Mouse (Mus musculus): ENCODE data around the gene Gm20479. TPM values are rescaled to one million over a fixed set of nuclear protein-coding genes. Genes with fewer than 3 reads are reported as not detected.

Gm20479 gene
- total and polyA plus RNA-seq, 3 experiments: 1.2 TPM; not detected in 2

GRCm38 (mm10) chr7:27326101-27326880 lies 30.9 kb downstream of the Gm20479 start:
- Histone ChIP-seq H3K4me1 (ENCODE audit: insufficient read depth, low read depth, low read length) (peaks cover 34% of the 10 kb centered on the region), H3K27me3 (ENCODE audit: insufficient read depth, low read length) (peaks cover 63% of the 10 kb centered on the region), H3K4me3 (ENCODE audit: low read depth, low read length) (no peak overlapping the region), H3K9me3 (replicated peaks) (no peaks in the 10 kb centered on the region), H3K36me3 (replicated peaks) (no peaks in the 10 kb centered on the region)
- ATAC-seq (ENCODE audit: extremely low read depth, insufficient number of reproducible peaks, low FRiP score, poor library complexity, severe bottlenecking) (no peak), DNase-seq (ENCODE audit: low spot score) (no peak)
- TF ChIP-seq GATA2 (IDR thresholded peaks at IDR 0.05; ENCODE audit: borderline replicate concordance, low read depth, low read length) (no peak), CTCF (IDR thresholded peaks at IDR 0.05; ENCODE audit: low read depth, low read length) (no peak), POLR2AphosphoS5 (IDR thresholded peaks at IDR 0.05; ENCODE audit: insufficient replicate concordance, low read depth, low read length) (no peak), TAL1 (conservative IDR thresholded peaks at IDR 0.05; ENCODE audit: low read depth, low read length) (no peak), GATA1 (IDR thresholded peaks at IDR 0.05; ENCODE audit: borderline replicate concordance, low read length) (no peak)

- ATAC-seq (ENCODE audit: extremely low read depth, insufficient number of reproducible peaks, low FRiP score, poor library complexity, severe bottlenecking): no peak
- no peak for TF ChIP-seq GATA2 (IDR thresholded peaks at IDR 0.05; ENCODE audit: borderline replicate concordance, low read depth, low read length)
- no peak for TF ChIP-seq POLR2AphosphoS5 (IDR thresholded peaks at IDR 0.05; ENCODE audit: insufficient replicate concordance, low read depth, low read length)
- no peak for TF ChIP-seq CTCF (IDR thresholded peaks at IDR 0.05; ENCODE audit: low read depth, low read length)
- no peak for TF ChIP-seq GATA1 (IDR thresholded peaks at IDR 0.05; ENCODE audit: borderline replicate concordance, low read length)
- TF ChIP-seq TAL1 (conservative IDR thresholded peaks at IDR 0.05; ENCODE audit: low read depth, low read length): no peak
- H3K36me3 ChIP-seq (replicated peaks): no peaks in the 10 kb centered on the region
- H3K4me1 ChIP-seq (ENCODE audit: insufficient read depth, low read depth, low read length): peaks cover 28% of the 10 kb centered on the region
- no peak overlapping the region for H3K4me3 ChIP-seq (ENCODE audit: low read depth, low read length)
- peaks cover 57% of the 10 kb centered on the region for H3K27me3 ChIP-seq (ENCODE audit: insufficient read depth, low read length)
- no peaks in the 10 kb centered on the region for H3K9me3 ChIP-seq (replicated peaks)
- no peak for DNase-seq (ENCODE audit: low spot score)
These were observed 31.5 kb downstream of the Gm20479 start for GRCm38 (mm10) chr7:27325697-27326096.

GRCm38 (mm10) chr7:27324928-27325327 lies 32.3 kb downstream of the Gm20479 start:
- DNase-seq (ENCODE audit: low spot score): no peak
- H3K27me3 ChIP-seq (ENCODE audit: insufficient read depth, low read length): peaks cover 55% of the 10 kb centered on the region

GRCm38 (mm10) chr7:27324161-27324560 lies 33.1 kb downstream of the Gm20479 start:
- Histone ChIP-seq H3K4me3 (ENCODE audit: low read depth, low read length) (no peak overlapping the region), H3K4me1 (ENCODE audit: insufficient read depth, low read depth, low read length) (peaks cover 13% of the 10 kb centered on the region), H3K27me3 (ENCODE audit: insufficient read depth, low read length) (peaks cover 54% of the 10 kb centered on the region), H3K9me3 (replicated peaks) (no peaks in the 10 kb centered on the region), H3K36me3 (replicated peaks) (no peaks in the 10 kb centered on the region)
- DNase-seq (ENCODE audit: low spot score): no peak
- TF ChIP-seq GATA2 (IDR thresholded peaks at IDR 0.05; ENCODE audit: borderline replicate concordance, low read depth, low read length): no peak
- TF ChIP-seq POLR2AphosphoS5 (IDR thresholded peaks at IDR 0.05; ENCODE audit: insufficient replicate concordance, low read depth, low read length): no peak
- TF ChIP-seq GATA1 (IDR thresholded peaks at IDR 0.05; ENCODE audit: borderline replicate concordance, low read length): no peak
- TF ChIP-seq CTCF (IDR thresholded peaks at IDR 0.05; ENCODE audit: low read depth, low read length): no peak
- TF ChIP-seq TAL1 (conservative IDR thresholded peaks at IDR 0.05; ENCODE audit: low read depth, low read length): no peak
- no peak for ATAC-seq (ENCODE audit: extremely low read depth, insufficient number of reproducible peaks, low FRiP score, poor library complexity, severe bottlenecking)

More at GRCm38 (mm10) chr7:27324928-27325327, 32.3 kb downstream of the Gm20479 start:
- TF ChIP-seq GATA1 (IDR thresholded peaks at IDR 0.05; ENCODE audit: borderline replicate concordance, low read length) (no peak), CTCF (IDR thresholded peaks at IDR 0.05; ENCODE audit: low read depth, low read length) (no peak), TAL1 (conservative IDR thresholded peaks at IDR 0.05; ENCODE audit: low read depth, low read length) (no peak), GATA2 (IDR thresholded peaks at IDR 0.05; ENCODE audit: borderline replicate concordance, low read depth, low read length) (no peak), POLR2AphosphoS5 (IDR thresholded peaks at IDR 0.05; ENCODE audit: insufficient replicate concordance, low read depth, low read length) (no peak)
- Histone ChIP-seq H3K4me3 (ENCODE audit: low read depth, low read length) (no peak overlapping the region), H3K4me1 (ENCODE audit: insufficient read depth, low read depth, low read length) (peaks cover 20% of the 10 kb centered on the region), H3K36me3 (replicated peaks) (no peaks in the 10 kb centered on the region), H3K9me3 (replicated peaks) (no peaks in the 10 kb centered on the region)
- ATAC-seq (ENCODE audit: extremely low read depth, insufficient number of reproducible peaks, low FRiP score, poor library complexity, severe bottlenecking): no peak

- ATAC-seq (ENCODE audit: extremely low read depth, insufficient number of reproducible peaks, low FRiP score, poor library complexity, severe bottlenecking): no peak
- H3K27me3 ChIP-seq (ENCODE audit: insufficient read depth, low read length): peaks cover 48% of the 10 kb centered on the region
- DNase-seq (ENCODE audit: low spot score): no peak
These were observed 34.2 kb downstream of the Gm20479 start for GRCm38 (mm10) chr7:27323001-27323400.

GRCm38 (mm10) chr7:27322291-27322690 lies 34.9 kb downstream of the Gm20479 start:
- TF ChIP-seq GATA2 (IDR thresholded peaks at IDR 0.05; ENCODE audit: borderline replicate concordance, low read depth, low read length) (no peak), POLR2AphosphoS5 (IDR thresholded peaks at IDR 0.05; ENCODE audit: insufficient replicate concordance, low read depth, low read length) (no peak), TAL1 (conservative IDR thresholded peaks at IDR 0.05; ENCODE audit: low read depth, low read length) (no peak), CTCF (IDR thresholded peaks at IDR 0.05; ENCODE audit: low read depth, low read length) (no peak), GATA1 (IDR thresholded peaks at IDR 0.05; ENCODE audit: borderline replicate concordance, low read length) (no peak)
- Histone ChIP-seq H3K4me1 (ENCODE audit: insufficient read depth, low read depth, low read length) (peaks cover 4% of the 10 kb centered on the region; the same call in 1 of the 2 replicates), H3K9me3 (replicated peaks) (no peaks in the 10 kb centered on the region), H3K27me3 (ENCODE audit: insufficient read depth, low read length) (peaks cover 42% of the 10 kb centered on the region), H3K36me3 (replicated peaks) (no peaks in the 10 kb centered on the region), H3K4me3 (ENCODE audit: low read depth, low read length) (no peak overlapping the region)
- DNase-seq (ENCODE audit: low spot score) (no peak), ATAC-seq (ENCODE audit: extremely low read depth, insufficient number of reproducible peaks, low FRiP score, poor library complexity, severe bottlenecking) (no peak)

More at GRCm38 (mm10) chr7:27323001-27323400, 34.2 kb downstream of the Gm20479 start:
- TF ChIP-seq GATA1 (IDR thresholded peaks at IDR 0.05; ENCODE audit: borderline replicate concordance, low read length) (no peak), GATA2 (IDR thresholded peaks at IDR 0.05; ENCODE audit: borderline replicate concordance, low read depth, low read length) (no peak), POLR2AphosphoS5 (IDR thresholded peaks at IDR 0.05; ENCODE audit: insufficient replicate concordance, low read depth, low read length) (no peak), CTCF (IDR thresholded peaks at IDR 0.05; ENCODE audit: low read depth, low read length) (no peak), TAL1 (conservative IDR thresholded peaks at IDR 0.05; ENCODE audit: low read depth, low read length) (no peak)
- H3K9me3 ChIP-seq (replicated peaks): no peaks in the 10 kb centered on the region
- H3K36me3 ChIP-seq (replicated peaks): no peaks in the 10 kb centered on the region
- H3K4me1 ChIP-seq (ENCODE audit: insufficient read depth, low read depth, low read length): peaks cover 5% of the 10 kb centered on the region
- no peak overlapping the region for H3K4me3 ChIP-seq (ENCODE audit: low read depth, low read length)

All from G1E (cell line).